Mouse (Mus musculus) macrophage (primary cell): ENCODE results near the gene Sdk2. TPM values are rescaled to one million over a fixed set of nuclear protein-coding genes. Genes with fewer than 3 reads are reported as not detected.

Experiments used
- H3K27ac ChIP-seq: fragments of 350-480 bp; formaldehyde crosslinking; 2 replicates; pipeline ENCODE4 v1.9.0; 2021
- H3K36me3 ChIP-seq: fragments of 350-480 bp; formaldehyde crosslinking; 2 replicates; pipeline ENCODE4 v1.9.0; 2021; ENCODE audit errors: inconsistent target
- H3K4me3 ChIP-seq: fragments of 350-480 bp; formaldehyde crosslinking; 2 replicates; pipeline ENCODE4 v1.9.0; 2021; ENCODE audit errors: inconsistent target
- H3K79me2 ChIP-seq: fragments of 350-480 bp; formaldehyde crosslinking; 2 replicates; pipeline ENCODE4 v1.9.0; 2021; ENCODE audit errors: inconsistent target
- WGBS: methylation state at CpG from one replicate; pipeline ENCODE4 v1.1.7; 2026; ENCODE audit warnings: inconsistent platforms; ENCODE audit not compliant: missing documents; 5-methylcytosine and 5-hydroxymethylcytosine counted together
- polyA plus RNA-seq: library from polyadenylated mRNA; stranded (reverse); fragments of 250-400 nt; gene quantifications from 3 replicates; pipeline ENCODE4 v1.2.4, GENCODE M21; 2018; ENCODE audit warnings: inconsistent platforms

The Sdk2 gene
- polyA plus RNA-seq, 1 experiment from 2014 or later: 0.22 TPM

DNA sequence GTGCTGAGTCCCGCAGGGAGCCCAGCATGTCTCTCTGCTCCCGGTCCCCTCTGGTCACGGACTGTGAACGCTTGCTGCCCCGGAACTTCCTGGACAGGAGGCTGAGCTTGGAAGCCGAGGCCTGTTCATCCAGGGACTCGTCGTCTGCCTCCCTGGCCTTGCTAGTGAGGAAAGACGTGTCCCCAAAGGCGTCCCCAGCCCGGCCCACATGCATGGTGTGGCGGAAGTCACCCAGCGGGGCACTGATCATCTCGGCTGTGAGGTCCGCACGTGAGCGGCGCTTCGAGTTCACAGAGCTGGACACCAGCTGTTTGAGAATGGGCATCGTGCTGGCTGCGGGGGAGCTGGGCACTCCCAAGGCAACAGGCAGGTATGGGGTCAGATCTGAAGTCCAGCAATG, 337.6 kb downstream of the Sdk2 start:
- Histone ChIP-seq H3K36me3 (peaks cover 27% of the 10 kb centered on the region; the same call in 1 of the 2 replicates), H3K4me3 (no peak overlapping the region), H3K79me2 (peaks cover 58% of the 10 kb centered on the region), H3K27ac (no peak overlapping the region)
- WGBS: 99% methylated on average over 15 of the region's 21 CpGs

DNA sequence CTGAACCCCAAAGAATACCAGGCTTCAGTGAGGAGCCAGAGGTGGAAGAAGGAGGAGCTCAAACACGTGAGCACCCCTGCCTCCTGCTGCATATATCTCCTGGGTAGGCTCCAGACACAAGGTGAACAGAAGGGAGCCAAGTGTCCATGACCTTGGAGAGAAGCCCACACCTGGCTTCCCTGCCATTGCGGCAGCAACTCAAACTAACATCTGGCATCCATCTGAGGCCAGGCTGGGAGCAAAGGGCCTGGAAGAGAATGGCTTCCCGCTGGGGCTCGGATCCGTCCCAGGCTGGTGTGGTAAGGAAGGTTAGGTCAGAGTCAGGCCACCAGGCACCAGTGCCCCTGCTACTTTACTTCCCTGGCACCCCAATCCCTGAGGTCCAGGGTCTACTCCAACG, 338.9 kb downstream of the Sdk2 start:
- 99% methylated on average over 5 of the region's 6 CpGs for WGBS
- Histone ChIP-seq H3K27ac (no peak overlapping the region), H3K79me2 (peaks cover 46% of the 10 kb centered on the region), H3K4me3 (no peak overlapping the region), H3K36me3 (peaks cover 27% of the 10 kb centered on the region; the same call in 1 of the 2 replicates)

DNA sequence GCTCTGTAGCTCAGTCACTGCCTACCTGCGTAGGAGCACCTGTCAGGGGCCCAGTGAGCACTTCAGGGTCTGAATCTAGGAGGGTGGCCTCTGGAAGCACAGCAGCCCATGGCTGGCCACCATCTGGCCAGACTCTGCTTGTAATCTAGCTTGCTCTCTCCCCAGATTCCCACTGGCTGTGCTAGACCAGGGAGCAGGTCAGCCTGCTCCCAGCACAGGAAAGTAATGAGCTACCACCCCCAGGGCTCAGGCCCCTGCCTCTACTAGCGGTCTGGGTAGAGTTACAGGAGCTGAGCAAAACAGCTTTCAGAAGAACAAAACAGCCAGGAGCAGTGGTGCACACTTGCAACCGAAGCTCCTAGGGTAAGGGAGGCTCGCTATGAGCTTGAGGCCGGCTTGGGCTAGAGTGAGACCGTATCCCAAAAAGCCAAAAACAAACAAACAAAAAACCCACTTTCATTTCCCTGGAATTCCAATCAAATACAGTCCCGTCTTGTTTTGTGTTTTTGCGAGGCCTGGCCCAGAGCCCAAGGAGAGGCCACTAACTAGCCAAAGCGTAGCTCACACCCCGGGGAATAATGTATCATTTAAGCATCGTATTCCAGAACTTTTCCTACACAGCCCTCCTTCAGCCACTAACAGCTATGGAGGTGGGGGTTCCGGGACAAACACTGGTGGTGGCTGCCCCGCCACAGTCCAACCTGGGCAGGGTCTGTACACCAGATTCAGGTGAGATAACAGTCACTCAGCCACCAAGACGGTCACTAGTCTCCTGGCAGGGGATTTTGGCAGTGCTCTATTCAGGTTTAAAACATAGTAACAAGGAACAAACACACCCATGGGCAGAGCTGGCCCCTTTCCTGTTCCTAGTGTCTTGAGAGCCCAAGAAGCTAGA, 339.6 kb downstream of the Sdk2 start:
- Histone ChIP-seq H3K4me3 (no peak overlapping the region), H3K79me2 (peaks cover 38% of the 10 kb centered on the region), H3K36me3 (peaks cover 27% of the 10 kb centered on the region; the same call in 1 of the 2 replicates), H3K27ac (no peak overlapping the region)
- WGBS: 95% methylated on average over 13 of the region's 14 CpGs
